In genomic region chr4:123685506-123686242, GRCm38 (mm10) we compare ENCODE assay signal across 8 mouse cellular contexts. TPM values are rescaled to one million over a fixed set of nuclear protein-coding genes. Genes with fewer than 3 reads are reported as not detected.
DNase-seq lines count a peak whose midpoint lies in the region; ATAC-seq lines count a peak whose summit lies in the region.

No protein-coding gene starts in this region.

- H3K9me3 ChIP-seq in heart, embryonic 14.5 days (ENCODE audit: control insufficient read depth, low read length): no peaks in the 10 kb centered on the region
- H3K9me3 ChIP-seq in embryonic facial prominence, embryonic 14.5 days (ENCODE audit: control insufficient read depth, low read length): no peaks in the 10 kb centered on the region
- no peaks in the 10 kb centered on the region for H3K9me3 ChIP-seq in limb, embryonic 13.5 days

- peaks cover 15 to 31% of the 10 kb centered on the region in 2 experiments for H3K4me1 ChIP-seq in heart, embryonic 14.5 days (ENCODE audit: control insufficient read depth in 2 of 2, insufficient read depth in 2 of 2, low read length in 2 of 2)
- peaks cover 11% of the 10 kb centered on the region; the same call in 1 of the 2 replicates for H3K4me1 ChIP-seq in embryonic facial prominence, embryonic 14.5 days (ENCODE audit: control insufficient read depth, insufficient read depth, low read length)
- peaks cover 17% of the 10 kb centered on the region for H3K4me1 ChIP-seq in limb, embryonic 13.5 days

- H3K9ac ChIP-seq in heart, embryonic 14.5 days (ENCODE audit: low read length): peak overlapping the region; percentile 87; the same call in 1 of the 2 replicates
- H3K9ac ChIP-seq in embryonic facial prominence, embryonic 14.5 days (ENCODE audit: low read depth, low read length): peak overlapping the region; percentile 77
- H3K9ac ChIP-seq in limb, embryonic 13.5 days: peak overlapping the region; percentile 81

- H3K27me3 ChIP-seq in heart, embryonic 14.5 days (ENCODE audit: control insufficient read depth, insufficient read depth, low read length): no peaks in the 10 kb centered on the region
- peaks cover 12% of the 10 kb centered on the region; the same call in 1 of the 2 replicates for H3K27me3 ChIP-seq in embryonic facial prominence, embryonic 14.5 days (replicated peaks; ENCODE audit: control insufficient read depth, insufficient read depth, low read length)
- peaks cover 23% of the 10 kb centered on the region for H3K27me3 ChIP-seq in limb, embryonic 13.5 days

- peak overlapping the region; percentile 87 to 92; a peak in 3 of 4 replicates for H3K4me3 ChIP-seq in heart, embryonic 14.5 days (ENCODE audit: control insufficient read depth in 1 of 2, insufficient read depth in 1 of 2, low read depth in 1 of 2, low read length in 2 of 2)
- peak overlapping the region; percentile 84 for H3K4me3 ChIP-seq in embryonic facial prominence, embryonic 14.5 days (ENCODE audit: low read depth, low read length)
- peak overlapping the region; percentile 80 for H3K4me3 ChIP-seq in limb, embryonic 13.5 days

- no peak for ATAC-seq in heart, embryonic 14.5 days (ENCODE audit: insufficient number of reproducible peaks, insufficient read depth, low FRiP score, low read depth)
- ATAC-seq in embryonic facial prominence, embryonic 14.5 days (ENCODE audit: low read depth): no peak
- ATAC-seq in limb, embryonic 13.5 days (ENCODE audit: low FRiP score, low read depth): no peak

- peaks cover 4% of the 10 kb centered on the region; the same call in 1 of the 2 replicates for H3K36me3 ChIP-seq in heart, embryonic 14.5 days (ENCODE audit: control insufficient read depth, insufficient read depth, low read length)
- H3K36me3 ChIP-seq in embryonic facial prominence, embryonic 14.5 days (ENCODE audit: control insufficient read depth, insufficient read depth, low read length): 0 out of 2 replicates have a peak, but pooled peaks cover 10% of the 10 kb centered on the region
- no peaks in the 10 kb centered on the region for H3K36me3 ChIP-seq in limb, embryonic 13.5 days

- DNase-seq in heart, postnatal 10 days: no peak
- DNase-seq in R1 (ENCODE audit: low read depth, low spot score): peak; percentile 18
- DNase-seq in embryonic facial prominence, embryonic 14.5 days (ENCODE audit: low spot score): no peak
- no peak for DNase-seq in adrenal gland, postnatal 36 days
- no peak for DNase-seq in spleen, postnatal 14 days (ENCODE audit: low spot score in 2 of 2)
- no peak for DNase-seq in spleen, postnatal 4 days (ENCODE audit: low spot score in 2 of 2)

- peak overlapping the region; percentile 99 for H3K4me2 ChIP-seq in heart, embryonic 14.5 days (ENCODE audit: low read length)
- H3K4me2 ChIP-seq in embryonic facial prominence, embryonic 14.5 days (ENCODE audit: low read depth, low read length): peak overlapping the region; percentile 100
- peak overlapping the region; percentile 100 for H3K4me2 ChIP-seq in limb, embryonic 13.5 days (replicated peaks)

- intact Hi-C loops in heart, postnatal 10 days (cut with DNase I): no loop called here

- 52% methylated on average over 8 of the region's 8 CpGs for WGBS in heart, embryonic 14.5 days
- WGBS in embryonic facial prominence, embryonic 14.5 days: 45% methylated on average over 8 of the region's 8 CpGs
- 49% methylated on average over 8 of the region's 8 CpGs for WGBS in limb, embryonic 13.5 days

- no peak overlapping the region for H3K27ac ChIP-seq in heart, embryonic 14.5 days (replicated peaks in 1 of 2; ENCODE audit: control insufficient read depth in 1 of 2, insufficient read depth in 1 of 2, low read depth in 2 of 2, low read length in 2 of 2)
- H3K27ac ChIP-seq in embryonic facial prominence, embryonic 14.5 days (replicated peaks; ENCODE audit: low read depth, low read length): no peak overlapping the region
- no peak overlapping the region for H3K27ac ChIP-seq in limb, embryonic 13.5 days

RNA-seq across cellular contexts. Expression of gene Macf1, which starts 1.5 kb away (rescaled TPM):
- 98.0 and 107 TPM in 2 replicates for polyA plus RNA-seq in heart, embryonic 14.5 days (2014; fragmentation: Nextera tagmentation; extraction: Ambion mirVana)
- 100 to 1,000 TPM; 316 to 364 TPM for total RNA-seq in heart, postnatal 10 days (2021)
- polyA plus RNA-seq in embryonic facial prominence, embryonic 14.5 days (2014; fragmentation: Nextera tagmentation; extraction: Ambion mirVana): 70.5 and 80.5 TPM in 2 replicates
- polyA plus RNA-seq in limb, embryonic 13.5 days (2015; fragmentation: Nextera tagmentation; extraction: Ambion mirVana): 47.5 and 48.0 TPM in 2 replicates
- total RNA-seq in adrenal gland, postnatal 36 days (2021): 100 to 1,000 TPM; 150 to 174 TPM

RNA-seq across cellular contexts. Expression of gene Ndufs5, which starts 32.3 kb away (rescaled TPM):
- 602 and 648 TPM in 2 replicates for polyA plus RNA-seq in heart, embryonic 14.5 days (2014; fragmentation: Nextera tagmentation; extraction: Ambion mirVana)
- total RNA-seq in heart, postnatal 10 days (2021): 100 to 1,000 TPM; 334 to 374 TPM
- 367 and 408 TPM in 2 replicates for polyA plus RNA-seq in embryonic facial prominence, embryonic 14.5 days (2014; fragmentation: Nextera tagmentation; extraction: Ambion mirVana)
- 321 TPM in 2 replicates for polyA plus RNA-seq in limb, embryonic 13.5 days (2015; fragmentation: Nextera tagmentation; extraction: Ambion mirVana)
- total RNA-seq in adrenal gland, postnatal 36 days (2021): 100 to 1,000 TPM; 236 to 258 TPM
